Mouse (Mus musculus) testis, postnatal 10 days (tissue): ENCODE measurements at regions not wholly inside any gene's neighbourhood (a gene's known extent, or its start where the extent isn't known, plus 50 kb on each side); places are given as distances from the start of the nearest gene placed in this dataset.

Source experiments
- DNase-seq: peaks from one replicate; pipeline ENCODE4 v3.0.0; 2021; ENCODE audit warnings: low spot score

GRCm38 (mm10) chr3:148558592-148559157, 431.7 kb downstream of the Adgrl2 start:
- no peak for DNase-seq

- no peak for DNase-seq
These were observed 435.0 kb downstream of the Adgrl2 start for GRCm38 (mm10) chr3:148555324-148555723.

- no peak for DNase-seq
These were observed 439.6 kb downstream of the Adgrl2 start for GRCm38 (mm10) chr3:148550716-148551115.

- no peak for DNase-seq
These were observed 445.4 kb downstream of the Adgrl2 start for GRCm38 (mm10) chr3:148544929-148545328.

GRCm38 (mm10) chr3:148542217-148542616, 448.1 kb downstream of the Adgrl2 start:
- no peak for DNase-seq

- DNase-seq: no peak
These were observed 452.6 kb downstream of the Adgrl2 start for GRCm38 (mm10) chr3:148537669-148538271.

GRCm38 (mm10) chr3:148529893-148530292, 460.5 kb downstream of the Adgrl2 start:
- no peak for DNase-seq

GRCm38 (mm10) chr3:148510381-148510780, 480.0 kb downstream of the Adgrl2 start:
- DNase-seq: no peak

GRCm38 (mm10) chr3:148504928-148505327, 485.4 kb downstream of the Adgrl2 start:
- no peak for DNase-seq

- no peak for DNase-seq
These were observed 486.9 kb downstream of the Adgrl2 start for GRCm38 (mm10) chr3:148503432-148503831.

- DNase-seq: no peak
These were observed 488.6 kb downstream of the Adgrl2 start for GRCm38 (mm10) chr3:148501801-148502200.

GRCm38 (mm10) chr3:148496672-148497071, 493.7 kb downstream of the Adgrl2 start:
- no peak for DNase-seq

GRCm38 (mm10) chr3:148491287-148491686, 499.1 kb downstream of the Adgrl2 start:
- no peak for DNase-seq

- DNase-seq: no peak
These were observed 501.2 kb downstream of the Adgrl2 start for GRCm38 (mm10) chr3:148489201-148489600.

- no peak for DNase-seq
These were observed 502.4 kb downstream of the Adgrl2 start for GRCm38 (mm10) chr3:148487949-148488348.

GRCm38 (mm10) chr3:148475862-148476261, 514.5 kb downstream of the Adgrl2 start:
- DNase-seq: no peak

GRCm38 (mm10) chr3:148472943-148473444, 517.4 kb downstream of the Adgrl2 start:
- no peak for DNase-seq

- no peak for DNase-seq
These were observed 524.9 kb downstream of the Adgrl2 start for GRCm38 (mm10) chr3:148465456-148465855.

- DNase-seq: no peak
These were observed 527.6 kb downstream of the Adgrl2 start for GRCm38 (mm10) chr3:148462791-148463190.

GRCm38 (mm10) chr3:148448888-148449287, 541.5 kb downstream of the Adgrl2 start:
- no peak for DNase-seq

GRCm38 (mm10) chr3:148448465-148448864, 541.9 kb downstream of the Adgrl2 start:
- no peak for DNase-seq

- no peak for DNase-seq
These were observed 543.5 kb downstream of the Adgrl2 start for GRCm38 (mm10) chr3:148446845-148447244.

GRCm38 (mm10) chr3:148443012-148443411, 547.3 kb downstream of the Adgrl2 start:
- DNase-seq: no peak

- no peak for DNase-seq
These were observed 556.3 kb downstream of the Adgrl2 start for GRCm38 (mm10) chr3:148434033-148434432.
